Mouse (Mus musculus) urinary bladder, postnatal 4 days (tissue): Measurements from ENCODE around the gene Glt6d1.

Source experiments
- DNase-seq, 2 experiments: peaks; one replicate each; pipeline ENCODE4 v3.0.0; 2021 to 2022; ENCODE audit warnings: low spot score in 2 of 2

Glt6d1 gene

GRCm38 (mm10) chr2:25815748-25816147 lies at the start of gene Glt6d1:
Gene Glt6d1, minus strand, starts transcription at chr2:25815848.
- DNase-seq: peak in 1 of 2 experiments; percentile 6

- no peak for DNase-seq
These were observed 49.8 kb upstream of the Glt6d1 start for GRCm38 (mm10) chr2:25865412-25865811.

GRCm38 (mm10) chr2:25864230-25864629 lies 48.6 kb upstream of the Glt6d1 start:
- no peak for DNase-seq

GRCm38 (mm10) chr2:25863337-25864131 lies 47.9 kb upstream of the Glt6d1 start, which contains the start of gene Kcnt1:
Gene Kcnt1, plus strand, starts transcription at chr2:25863734.
- DNase-seq: peak in 1 of 2 experiments; percentile 51

- no peak for DNase-seq
These were observed 47.1 kb upstream of the Glt6d1 start for GRCm38 (mm10) chr2:25862696-25863270.

- no peak for DNase-seq
These were observed 46.4 kb upstream of the Glt6d1 start for GRCm38 (mm10) chr2:25862038-25862437.

- DNase-seq: no peak
These were observed 44.2 kb upstream of the Glt6d1 start for GRCm38 (mm10) chr2:25859891-25860290.

- DNase-seq: no peak
These were observed 38.4 kb upstream of the Glt6d1 start for GRCm38 (mm10) chr2:25853998-25854397.

- DNase-seq: peak in 1 of 2 experiments; percentile 61
These were observed 37.0 kb upstream of the Glt6d1 start for GRCm38 (mm10) chr2:25852626-25853025.

GRCm38 (mm10) chr2:25850330-25850729 lies 34.7 kb upstream of the Glt6d1 start:
- no peak for DNase-seq

GRCm38 (mm10) chr2:25847226-25847625 lies 31.6 kb upstream of the Glt6d1 start, which contains the start of gene Sohlh1:
Gene Sohlh1, minus strand, starts transcription at chr2:25847248.
- no peak for DNase-seq

- no peak for DNase-seq
These were observed 30.9 kb upstream of the Glt6d1 start for GRCm38 (mm10) chr2:25846516-25846915.

GRCm38 (mm10) chr2:25844097-25844496 lies 28.4 kb upstream of the Glt6d1 start:
- no peak for DNase-seq

- DNase-seq: no peak
These were observed 27.1 kb upstream of the Glt6d1 start for GRCm38 (mm10) chr2:25842758-25843157.

- DNase-seq: no peak
These were observed 26.5 kb upstream of the Glt6d1 start for GRCm38 (mm10) chr2:25842161-25842560.

GRCm38 (mm10) chr2:25836291-25836690 lies 20.6 kb upstream of the Glt6d1 start:
- peak; percentile 49 to 75 for DNase-seq

GRCm38 (mm10) chr2:25830786-25831185 lies 15.1 kb upstream of the Glt6d1 start:
- no peak for DNase-seq

GRCm38 (mm10) chr2:25828344-25828947 lies 12.8 kb upstream of the Glt6d1 start:
- no peak for DNase-seq

GRCm38 (mm10) chr2:25824751-25825150 lies 9.1 kb upstream of the Glt6d1 start:
- DNase-seq: peak in 1 of 2 experiments; percentile 52

GRCm38 (mm10) chr2:25822806-25823205 lies 7.2 kb upstream of the Glt6d1 start, which contains the start of gene Lcn9:
Gene Lcn9, plus strand, starts transcription at chr2:25823153.
- DNase-seq: peak in 1 of 2 experiments; percentile 46

- DNase-seq: no peak
These were observed 2.3 kb downstream of the Glt6d1 start for GRCm38 (mm10) chr2:25813364-25813763.

- no peak for DNase-seq
These were observed 3.9 kb downstream of the Glt6d1 start for GRCm38 (mm10) chr2:25811711-25812110.

- DNase-seq: no peak
These were observed 17.6 kb downstream of the Glt6d1 start for GRCm38 (mm10) chr2:25798065-25798464.
